Mouse (Mus musculus): Measurements from ENCODE around the gene Traf7. TPM values are rescaled to one million over a fixed set of nuclear protein-coding genes. Genes with fewer than 3 reads are reported as not detected.

Traf7 gene
- total and polyA plus RNA-seq, 3 experiments, result 121 to 261 TPM; not detected in 1

DNA sequence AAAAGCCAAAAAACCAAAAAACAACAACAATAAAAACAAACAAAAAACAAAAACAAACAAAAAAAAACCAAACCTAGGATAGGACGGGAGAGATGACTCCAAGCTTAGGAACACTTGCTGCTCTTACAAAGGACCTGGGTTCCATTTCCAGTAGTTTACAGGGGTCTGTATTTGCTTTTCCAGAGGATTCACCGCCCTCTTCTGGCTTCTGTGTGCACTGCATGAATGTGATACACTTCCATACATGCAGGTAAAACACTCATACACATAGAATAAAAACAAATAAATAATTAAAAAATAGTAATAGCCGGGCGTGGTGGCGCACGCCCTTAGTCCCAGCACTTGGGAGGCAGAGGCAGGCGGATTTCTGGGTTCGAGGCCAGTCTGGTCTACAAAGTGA lies 11.2 kb upstream of the Traf7 start:
- H3K36me3 ChIP-seq (ENCODE audit: control insufficient read depth in 1 of 2, insufficient read depth in 2 of 2, low read length in 2 of 2), result no peaks in the 10 kb centered on the region
- peak; percentile 81 for DNase-seq (ENCODE audit: low read depth, low spot score)
- H3K4me3 ChIP-seq (ENCODE audit: control insufficient read depth in 1 of 2, insufficient read depth in 1 of 2, low read depth in 2 of 2, low read length in 2 of 2), result no peak overlapping the region
- H3K9me3 ChIP-seq (replicated peaks; ENCODE audit: insufficient read depth, low read length), result no peaks in the 10 kb centered on the region
- no peak overlapping the region for H3K9ac ChIP-seq (ENCODE audit: control insufficient read depth, low read depth, low read length, poor library complexity, severe bottlenecking)
- H3K27me3 ChIP-seq (ENCODE audit: control insufficient read depth in 1 of 2, insufficient read depth in 2 of 2, low read length in 2 of 2), result no peaks in the 10 kb centered on the region
- TF ChIP-seq RAD21 (IDR thresholded peaks at IDR 0.05; ENCODE audit: low read depth, low read length), result peak; percentile 60
- TF ChIP-seq NELFE (IDR thresholded peaks at IDR 0.05; ENCODE audit: low read depth, low read length), result no peak
- peak; percentile 26; the same call in 1 of the 2 replicates for TF ChIP-seq ZC3H11A (IDR thresholded peaks at IDR 0.05; ENCODE audit: low read depth, low read length)
- peak; percentile 64 to 69 (median 65) for TF ChIP-seq CTCF (IDR thresholded peaks at IDR 0.05 in 2 of 3, conservative IDR thresholded peaks at IDR 0.05 in 1 of 3; ENCODE audit: control insufficient read depth in 1 of 3, insufficient read depth in 1 of 3, low read depth in 2 of 3, low read length in 3 of 3, poor library complexity in 1 of 3, severe bottlenecking in 1 of 3)
- no peak for TF ChIP-seq USF2 (IDR thresholded peaks at IDR 0.05; ENCODE audit: borderline replicate concordance in 1 of 2, insufficient read depth in 1 of 2, low read depth in 1 of 2, low read length in 2 of 2)
- peak; percentile 65 for TF ChIP-seq SMC3 (IDR thresholded peaks at IDR 0.05; ENCODE audit: low read depth, low read length)
- no peak for TF ChIP-seq TBP (IDR thresholded peaks at IDR 0.05; ENCODE audit: low read depth, low read length)
- no peak for TF ChIP-seq MAFK (IDR thresholded peaks at IDR 0.05; ENCODE audit: borderline replicate concordance, low read depth, low read length)
- no peaks in the 10 kb centered on the region for H3K79me2 ChIP-seq (ENCODE audit: control insufficient read depth, insufficient read depth, low read length, poor library complexity)
- H3K27ac ChIP-seq (ENCODE audit: control insufficient read depth, low read depth, low read length), result no peak overlapping the region
- no peaks in the 10 kb centered on the region for H3K4me1 ChIP-seq (ENCODE audit: control insufficient read depth in 1 of 2, insufficient read depth in 2 of 2, low read length in 2 of 2)

DNA sequence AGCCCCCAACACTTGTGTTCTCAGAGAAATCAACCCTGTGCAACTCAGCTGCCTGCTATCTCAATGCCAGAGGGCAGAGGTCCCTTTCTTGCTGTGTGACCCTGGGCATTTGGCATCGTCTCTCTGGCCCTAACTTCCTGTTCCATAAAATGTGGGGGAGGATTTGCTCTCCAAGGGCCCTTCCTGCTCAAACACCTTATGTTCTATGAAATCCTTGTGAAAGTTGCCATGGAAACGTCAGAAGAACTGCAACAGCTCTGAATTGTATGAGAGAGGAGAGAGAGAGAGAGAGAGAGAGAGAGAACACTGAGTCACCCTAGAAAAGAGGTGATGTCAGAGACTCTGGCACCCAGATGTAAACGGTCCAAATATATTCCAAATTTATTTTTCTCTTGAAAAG lies 9.8 kb upstream of the Traf7 start:
- Histone ChIP-seq H3K27ac (ENCODE audit: control insufficient read depth, low read depth, low read length) (no peak overlapping the region), H3K79me2 (ENCODE audit: control insufficient read depth, insufficient read depth, low read length, poor library complexity) (no peaks in the 10 kb centered on the region), H3K4me3 (ENCODE audit: control insufficient read depth in 1 of 2, insufficient read depth in 1 of 2, low read depth in 2 of 2, low read length in 2 of 2) (no peak overlapping the region), H3K9me3 (replicated peaks; ENCODE audit: insufficient read depth, low read length) (no peaks in the 10 kb centered on the region), H3K9ac (ENCODE audit: control insufficient read depth, low read depth, low read length, poor library complexity, severe bottlenecking) (no peak overlapping the region), H3K27me3 (ENCODE audit: control insufficient read depth in 1 of 2, insufficient read depth in 2 of 2, low read length in 2 of 2) (no peaks in the 10 kb centered on the region), H3K4me1 (ENCODE audit: control insufficient read depth in 1 of 2, insufficient read depth in 2 of 2, low read length in 2 of 2) (no peaks in the 10 kb centered on the region), H3K36me3 (ENCODE audit: control insufficient read depth in 1 of 2, insufficient read depth in 2 of 2, low read length in 2 of 2) (no peaks in the 10 kb centered on the region)
- TF ChIP-seq NELFE (IDR thresholded peaks at IDR 0.05; ENCODE audit: low read depth, low read length) (no peak), JUND (IDR thresholded peaks at IDR 0.05; ENCODE audit: low read depth, low read length) (peak; percentile 88; the same call in 1 of the 2 replicates)
- DNase-seq (ENCODE audit: low read depth, low spot score), result no peak

DNA sequence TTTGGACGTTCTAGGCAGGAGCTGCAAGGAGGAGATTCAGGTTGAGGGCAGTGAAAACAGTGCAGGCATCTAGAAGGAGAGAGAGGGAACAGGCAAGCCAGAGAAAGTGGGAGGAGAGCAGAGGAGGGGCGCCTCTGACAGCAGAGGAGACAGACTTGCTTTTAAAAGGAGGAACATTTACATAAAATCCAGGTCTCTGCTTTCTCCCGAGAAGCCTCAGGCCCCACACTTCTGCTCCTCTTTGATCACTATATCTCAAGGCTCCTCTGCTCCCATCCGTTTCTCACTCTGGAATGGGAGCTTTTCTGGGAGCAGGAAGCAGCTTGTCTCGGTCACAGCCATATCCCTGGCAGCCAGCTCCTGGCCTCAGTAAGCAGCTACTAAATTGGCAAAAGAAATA lies 7.6 kb upstream of the Traf7 start:
- no peak for DNase-seq (ENCODE audit: low read depth, low spot score)
- Histone ChIP-seq H3K79me2 (ENCODE audit: control insufficient read depth, insufficient read depth, low read length, poor library complexity) (no peaks in the 10 kb centered on the region), H3K4me1 (ENCODE audit: control insufficient read depth in 1 of 2, insufficient read depth in 2 of 2, low read length in 2 of 2) (no peaks in the 10 kb centered on the region)

More for the DNA sequence above, 7.6 kb upstream of the Traf7 start:
- H3K36me3 ChIP-seq (ENCODE audit: control insufficient read depth in 1 of 2, insufficient read depth in 2 of 2, low read length in 2 of 2), result no peaks in the 10 kb centered on the region
- H3K4me3 ChIP-seq (ENCODE audit: control insufficient read depth in 1 of 2, insufficient read depth in 1 of 2, low read depth in 2 of 2, low read length in 2 of 2), result no peak overlapping the region
- H3K9ac ChIP-seq (ENCODE audit: control insufficient read depth, low read depth, low read length, poor library complexity, severe bottlenecking), result no peak overlapping the region
- no peak for TF ChIP-seq RCOR1 (IDR thresholded peaks at IDR 0.05; ENCODE audit: low read depth, low read length)
- no peak for TF ChIP-seq ZMIZ1 (IDR thresholded peaks at IDR 0.05; ENCODE audit: low read depth, low read length)
- no peaks in the 10 kb centered on the region for H3K9me3 ChIP-seq (replicated peaks; ENCODE audit: insufficient read depth, low read length)
- no peaks in the 10 kb centered on the region for H3K27me3 ChIP-seq (ENCODE audit: control insufficient read depth in 1 of 2, insufficient read depth in 2 of 2, low read length in 2 of 2)
- H3K27ac ChIP-seq (ENCODE audit: control insufficient read depth, low read depth, low read length), result no peak overlapping the region
